Mouse (Mus musculus): Measurements from ENCODE around the gene Hbs1l. TPM values are rescaled to one million over a fixed set of nuclear protein-coding genes. Genes with fewer than 3 reads are reported as not detected.

Hbs1l gene
- total and polyA plus RNA-seq, 2 experiments from 2014 or later = 61.3 to 78.3 TPM

- no peaks in the 10 kb centered on the region for H3K9me3 ChIP-seq (ENCODE audit: low read length)
- H3K27me3 ChIP-seq (ENCODE audit: insufficient read depth, low read length) = no peaks in the 10 kb centered on the region
- no peaks in the 10 kb centered on the region for H3K4me1 ChIP-seq (ENCODE audit: insufficient read depth, low read length)
- 73% methylated on average over 2 of the region's 2 CpGs for WGBS
- no peak for ATAC-seq
- H3K27ac ChIP-seq = no peak overlapping the region
- DNase-seq (ENCODE audit: low spot score) = no peak
- H3K4me2 ChIP-seq (ENCODE audit: low read depth, low read length) = no peak overlapping the region
- no peaks in the 10 kb centered on the region for H3K36me3 ChIP-seq (ENCODE audit: insufficient read depth, low read length)
- no peak for TF ChIP-seq CTCF (IDR thresholded peaks at IDR 0.05; ENCODE audit: low read depth)
- no peak overlapping the region for H3K4me3 ChIP-seq (ENCODE audit: low read length)
- H3K9ac ChIP-seq (replicated peaks; ENCODE audit: low read length) = no peak overlapping the region
Measured at GRCm38 (mm10) chr10:21259649-21260048, 36.1 kb upstream of the Hbs1l start.

- Histone ChIP-seq H3K4me1 (ENCODE audit: insufficient read depth, low read length) (no peaks in the 10 kb centered on the region), H3K9me3 (ENCODE audit: low read length) (no peaks in the 10 kb centered on the region), H3K4me3 (ENCODE audit: low read length) (no peak overlapping the region), H3K9ac (replicated peaks; ENCODE audit: low read length) (no peak overlapping the region), H3K27me3 (ENCODE audit: insufficient read depth, low read length) (no peaks in the 10 kb centered on the region), H3K27ac (no peak overlapping the region), H3K36me3 (ENCODE audit: insufficient read depth, low read length) (no peaks in the 10 kb centered on the region), H3K4me2 (ENCODE audit: low read depth, low read length) (no peak overlapping the region)
- WGBS = 78% methylated on average over 11 of the region's 11 CpGs
- no peak for TF ChIP-seq CTCF (IDR thresholded peaks at IDR 0.05; ENCODE audit: low read depth)
- ATAC-seq (no peak), DNase-seq (ENCODE audit: low spot score) (no peak)
Measured at GRCm38 (mm10) chr10:21265188-21265587, 30.6 kb upstream of the Hbs1l start.

GRCm38 (mm10) chr10:21267452-21267851, 28.3 kb upstream of the Hbs1l start:
- WGBS = 94% methylated on average over 2 of the region's 2 CpGs
- H3K4me2 ChIP-seq (ENCODE audit: low read depth, low read length) = no peak overlapping the region
- H3K27ac ChIP-seq = no peak overlapping the region
- TF ChIP-seq CTCF (IDR thresholded peaks at IDR 0.05; ENCODE audit: low read depth) = no peak
- H3K4me1 ChIP-seq (ENCODE audit: insufficient read depth, low read length) = no peaks in the 10 kb centered on the region
- H3K36me3 ChIP-seq (ENCODE audit: insufficient read depth, low read length) = no peaks in the 10 kb centered on the region
- no peak overlapping the region for H3K9ac ChIP-seq (replicated peaks; ENCODE audit: low read length)
- no peaks in the 10 kb centered on the region for H3K9me3 ChIP-seq (ENCODE audit: low read length)
- DNase-seq (ENCODE audit: low spot score) (no peak), ATAC-seq (no peak)
- no peaks in the 10 kb centered on the region for H3K27me3 ChIP-seq (ENCODE audit: insufficient read depth, low read length)
- no peak overlapping the region for H3K4me3 ChIP-seq (ENCODE audit: low read length)

GRCm38 (mm10) chr10:21268786-21269410, 26.9 kb upstream of the Hbs1l start:
- Histone ChIP-seq H3K36me3 (ENCODE audit: insufficient read depth, low read length) (no peaks in the 10 kb centered on the region), H3K4me1 (ENCODE audit: insufficient read depth, low read length) (no peaks in the 10 kb centered on the region), H3K4me2 (ENCODE audit: low read depth, low read length) (no peak overlapping the region), H3K27ac (no peak overlapping the region), H3K9ac (replicated peaks; ENCODE audit: low read length) (no peak overlapping the region), H3K9me3 (ENCODE audit: low read length) (no peaks in the 10 kb centered on the region), H3K27me3 (ENCODE audit: insufficient read depth, low read length) (no peaks in the 10 kb centered on the region), H3K4me3 (ENCODE audit: low read length) (no peak overlapping the region)
- no peak for ATAC-seq
- DNase-seq (ENCODE audit: low spot score) = no peak
- WGBS = 82% methylated on average over 6 of the region's 6 CpGs
- no peak for TF ChIP-seq CTCF (IDR thresholded peaks at IDR 0.05; ENCODE audit: low read depth)

GRCm38 (mm10) chr10:21269920-21270319, 25.9 kb upstream of the Hbs1l start:
- DNase-seq (ENCODE audit: low spot score) = no peak
- TF ChIP-seq CTCF (IDR thresholded peaks at IDR 0.05; ENCODE audit: low read depth) = no peak
- Histone ChIP-seq H3K4me2 (ENCODE audit: low read depth, low read length) (no peak overlapping the region), H3K36me3 (ENCODE audit: insufficient read depth, low read length) (no peaks in the 10 kb centered on the region), H3K4me3 (ENCODE audit: low read length) (no peak overlapping the region), H3K9ac (replicated peaks; ENCODE audit: low read length) (no peak overlapping the region), H3K27ac (no peak overlapping the region), H3K9me3 (ENCODE audit: low read length) (no peaks in the 10 kb centered on the region), H3K4me1 (ENCODE audit: insufficient read depth, low read length) (no peaks in the 10 kb centered on the region), H3K27me3 (ENCODE audit: insufficient read depth, low read length) (no peaks in the 10 kb centered on the region)
- ATAC-seq = no peak
- WGBS = 84% methylated on average over 2 of the region's 2 CpGs

GRCm38 (mm10) chr10:21270905-21271304, 24.9 kb upstream of the Hbs1l start:
- no peaks in the 10 kb centered on the region for H3K4me1 ChIP-seq (ENCODE audit: insufficient read depth, low read length)
- TF ChIP-seq CTCF (IDR thresholded peaks at IDR 0.05; ENCODE audit: low read depth) = no peak
- no peak overlapping the region for H3K4me2 ChIP-seq (ENCODE audit: low read depth, low read length)
- no peaks in the 10 kb centered on the region for H3K9me3 ChIP-seq (ENCODE audit: low read length)
- ATAC-seq (no peak), DNase-seq (ENCODE audit: low spot score) (no peak)
- H3K4me3 ChIP-seq (ENCODE audit: low read length) = no peak overlapping the region
- no peak overlapping the region for H3K9ac ChIP-seq (replicated peaks; ENCODE audit: low read length)
- WGBS = 80% methylated on average over 5 of the region's 5 CpGs
- no peak overlapping the region for H3K27ac ChIP-seq
- no peaks in the 10 kb centered on the region for H3K27me3 ChIP-seq (ENCODE audit: insufficient read depth, low read length)
- H3K36me3 ChIP-seq (ENCODE audit: insufficient read depth, low read length) = no peaks in the 10 kb centered on the region

- no peak overlapping the region for H3K9ac ChIP-seq (replicated peaks; ENCODE audit: low read length)
- H3K4me1 ChIP-seq (ENCODE audit: insufficient read depth, low read length) = no peaks in the 10 kb centered on the region
- no peak overlapping the region for H3K27ac ChIP-seq
- TF ChIP-seq CTCF (IDR thresholded peaks at IDR 0.05; ENCODE audit: low read depth) = no peak
- DNase-seq (ENCODE audit: low spot score) (no peak), ATAC-seq (no peak)
- H3K27me3 ChIP-seq (ENCODE audit: insufficient read depth, low read length) = no peaks in the 10 kb centered on the region
- H3K4me3 ChIP-seq (ENCODE audit: low read length) = no peak overlapping the region
- H3K36me3 ChIP-seq (ENCODE audit: insufficient read depth, low read length) = no peaks in the 10 kb centered on the region
- H3K4me2 ChIP-seq (ENCODE audit: low read depth, low read length) = no peak overlapping the region
- WGBS = 95% methylated on average over 2 of the region's 2 CpGs
- H3K9me3 ChIP-seq (ENCODE audit: low read length) = no peaks in the 10 kb centered on the region
Measured at GRCm38 (mm10) chr10:21271310-21271709, 24.5 kb upstream of the Hbs1l start.

Data from hindbrain, postnatal 0 days (tissue).